Mouse (Mus musculus) kidney, embryonic 15.5 days (tissue): Measurements from ENCODE around the gene Olfml3. TPM values are rescaled to one million over a fixed set of nuclear protein-coding genes. Genes with fewer than 3 reads are reported as not detected.
A peak's percentile ranks its signal among the peaks of the same experiment; 100 is the strongest.

Experiments
- ATAC-seq: fragments of 200-750 bp; cut with Nextera tagmentation; replicated peaks from 2 replicates; pipeline ENCODE4 v1.8.0; 2017; ENCODE audit warnings: moderate TSS enrichment; ENCODE audit not compliant: low FRiP score
- H3K27ac ChIP-seq: fragments of 300-500 bp; sonication (generic); 2 replicates; pipeline ENCODE4 v1.5.1; 2015; ENCODE audit warnings: mild to moderate bottlenecking, inconsistent platforms
- H3K27me3 ChIP-seq: fragments of 300-500 bp; sonication (generic); 2 replicates; pipeline ENCODE4 v1.6.1; 2015; ENCODE audit warnings: inconsistent platforms
- H3K36me3 ChIP-seq: fragments of 300-500 bp; sonication (generic); 2 replicates; pipeline ENCODE4 v1.6.1; 2015; ENCODE audit warnings: inconsistent platforms
- H3K4me1 ChIP-seq: fragments of 300-500 bp; sonication (generic); 2 replicates; pipeline ENCODE4 v1.6.1; 2015; ENCODE audit warnings: inconsistent platforms
- H3K4me2 ChIP-seq: fragments of 300-500 bp; sonication (generic); 2 replicates; pipeline ENCODE4 v1.6.1; 2015; ENCODE audit warnings: moderate library complexity, mild to moderate bottlenecking, inconsistent platforms
- H3K4me3 ChIP-seq: fragments of 300-500 bp; sonication (generic); replicated peaks from 2 replicates; pipeline ENCODE4 v1.5.1; 2015; ENCODE audit warnings: mild to moderate bottlenecking, inconsistent platforms
- H3K9ac ChIP-seq: fragments of 300-500 bp; sonication (generic); 2 replicates; pipeline ENCODE4 v1.6.1; 2015; ENCODE audit warnings: mild to moderate bottlenecking, inconsistent platforms
- H3K9me3 ChIP-seq: fragments of 300-500 bp; sonication (generic); replicated peaks from 2 replicates; pipeline ENCODE4 v1.6.1; 2016; ENCODE audit warnings: inconsistent platforms
- WGBS: fragments of 180-500 bp; shearing (Covaris S2); methylation state at CpG from one replicate; pipeline ENCODE4 v1.1.7; 2015; ENCODE audit warnings: mixed read lengths; 5-methylcytosine and 5-hydroxymethylcytosine counted together
- polyA plus RNA-seq: library from polyadenylated mRNA; unstranded; fragments of >200 nt; fragmentation: Nextera tagmentation; extraction: Ambion mirVana; gene quantifications from 2 replicates; pipeline ENCODE4 v1.2.1, GENCODE M21; 2015

Olfml3 gene
- 53.2 and 59.6 TPM in 2 replicates for polyA plus RNA-seq

GRCm38 (mm10) chr3:103737778-103738571 is at the start of gene Olfml3:
Olfml3 (minus strand) TSS chr3:103738001.
- Histone ChIP-seq H3K4me2 (peak within 1 kb of the TSS; percentile 59), H3K27me3 (no peaks in the 10 kb centered on the region), H3K4me1 (peaks cover 56% of the 10 kb centered on the region), H3K4me3 (peak within 1 kb of the TSS; percentile 42), H3K9ac (peak within 1 kb of the TSS; percentile 40), H3K36me3 (peaks cover 11% of the 10 kb centered on the region), H3K27ac (peak within 1 kb of the TSS; percentile 93), H3K9me3 (no peaks in the 10 kb centered on the region)
- whole genome bisulfite sequencing = under 1% methylated on average over 18 of the region's 18 CpGs
- peak; percentile 82 for ATAC-seq

- Histone ChIP-seq H3K4me2 (no peak overlapping the region), H3K4me1 (peaks cover 38% of the 10 kb centered on the region), H3K36me3 (no peaks in the 10 kb centered on the region), H3K9ac (no peak overlapping the region), H3K27me3 (no peaks in the 10 kb centered on the region), H3K27ac (0 out of 2 replicates have a peak overlapping the region, but pooled peaks have one; percentile 20), H3K9me3 (no peaks in the 10 kb centered on the region), H3K4me3 (no peak overlapping the region)
- ATAC-seq = no peak
- WGBS = 59% methylated on average over 7 of the region's 7 CpGs
These were observed 49.4 kb upstream of the Olfml3 start for GRCm38 (mm10) chr3:103787225-103787624.

GRCm38 (mm10) chr3:103782844-103783609 is 45.2 kb upstream of the Olfml3 start:
- Histone ChIP-seq H3K27ac (no peak overlapping the region), H3K27me3 (no peaks in the 10 kb centered on the region), H3K4me1 (peaks cover 15% of the 10 kb centered on the region), H3K4me2 (no peak overlapping the region), H3K9me3 (no peaks in the 10 kb centered on the region), H3K4me3 (no peak overlapping the region), H3K36me3 (peaks cover 2% of the 10 kb centered on the region; the same call in 1 of the 2 replicates), H3K9ac (no peak overlapping the region)
- WGBS = 83% methylated on average over 4 of the region's 4 CpGs
- ATAC-seq = no peak

GRCm38 (mm10) chr3:103780777-103781176 is 43.0 kb upstream of the Olfml3 start:
- Histone ChIP-seq H3K27ac (no peak overlapping the region), H3K36me3 (peaks cover 20% of the 10 kb centered on the region), H3K9ac (no peak overlapping the region), H3K4me2 (no peak overlapping the region), H3K27me3 (no peaks in the 10 kb centered on the region), H3K4me3 (no peak overlapping the region), H3K4me1 (peaks cover 10% of the 10 kb centered on the region; the same call in 1 of the 2 replicates), H3K9me3 (no peaks in the 10 kb centered on the region)
- WGBS = 84% methylated on average over 5 of the region's 5 CpGs
- no peak for ATAC-seq

- ATAC-seq = no peak
- Histone ChIP-seq H3K27me3 (no peaks in the 10 kb centered on the region), H3K4me1 (peaks cover 7% of the 10 kb centered on the region; the same call in 1 of the 2 replicates), H3K9ac (no peak overlapping the region), H3K27ac (no peak overlapping the region), H3K36me3 (peaks cover 24% of the 10 kb centered on the region), H3K4me3 (no peak overlapping the region), H3K4me2 (no peak overlapping the region), H3K9me3 (no peaks in the 10 kb centered on the region)
- 82% methylated on average over 3 of the region's 3 CpGs for WGBS
These were observed 42.5 kb upstream of the Olfml3 start for GRCm38 (mm10) chr3:103780271-103780670.

- Histone ChIP-seq H3K4me1 (peaks cover 5% of the 10 kb centered on the region; the same call in 1 of the 2 replicates), H3K9me3 (no peaks in the 10 kb centered on the region), H3K27ac (no peak overlapping the region), H3K36me3 (peaks cover 28% of the 10 kb centered on the region), H3K9ac (no peak overlapping the region), H3K4me3 (no peak overlapping the region), H3K27me3 (no peaks in the 10 kb centered on the region), H3K4me2 (no peak overlapping the region)
- 87% methylated on average over 7 of the region's 7 CpGs for WGBS
- no peak for ATAC-seq
These were observed 41.4 kb upstream of the Olfml3 start for GRCm38 (mm10) chr3:103779183-103779582.

- Histone ChIP-seq H3K4me3 (no peak overlapping the region), H3K27me3 (no peaks in the 10 kb centered on the region), H3K9me3 (no peaks in the 10 kb centered on the region), H3K9ac (no peak overlapping the region), H3K27ac (no peak overlapping the region), H3K4me1 (peaks cover 2% of the 10 kb centered on the region; the same call in 1 of the 2 replicates), H3K36me3 (peaks cover 28% of the 10 kb centered on the region), H3K4me2 (no peak overlapping the region)
- ATAC-seq = no peak
- 83% methylated on average over 6 of the region's 6 CpGs for WGBS
These were observed 40.9 kb upstream of the Olfml3 start for GRCm38 (mm10) chr3:103778660-103779059.

GRCm38 (mm10) chr3:103777940-103778339 is 40.1 kb upstream of the Olfml3 start:
- no peak for ATAC-seq
- Histone ChIP-seq H3K9ac (no peak overlapping the region), H3K36me3 (peaks cover 28% of the 10 kb centered on the region), H3K9me3 (no peaks in the 10 kb centered on the region), H3K27me3 (no peaks in the 10 kb centered on the region), H3K27ac (no peak overlapping the region), H3K4me3 (no peak overlapping the region), H3K4me2 (no peak overlapping the region), H3K4me1 (peaks cover 9% of the 10 kb centered on the region)
- WGBS = 89% methylated on average over 11 of the region's 11 CpGs

GRCm38 (mm10) chr3:103774009-103774408 is 36.2 kb upstream of the Olfml3 start:
- H3K27ac ChIP-seq = peak overlapping the region; percentile 56; the same call in 1 of the 2 replicates
- ATAC-seq = 0 out of 2 replicates have a peak, but pooled peaks have one; percentile 25
- H3K9me3 ChIP-seq = no peaks in the 10 kb centered on the region

GRCm38 (mm10) chr3:103773508-103773907 is 35.7 kb upstream of the Olfml3 start:
- Histone ChIP-seq H3K4me3 (no peak overlapping the region), H3K4me2 (no peak overlapping the region), H3K4me1 (peaks cover 29% of the 10 kb centered on the region), H3K36me3 (peaks cover 48% of the 10 kb centered on the region), H3K27ac (peak overlapping the region; percentile 56; the same call in 1 of the 2 replicates), H3K9me3 (no peaks in the 10 kb centered on the region), H3K27me3 (no peaks in the 10 kb centered on the region), H3K9ac (no peak overlapping the region)
- WGBS = 81% methylated on average over 3 of the region's 3 CpGs
- no peak for ATAC-seq

More at GRCm38 (mm10) chr3:103774009-103774408, 36.2 kb upstream of the Olfml3 start:
- H3K36me3 ChIP-seq = peaks cover 44% of the 10 kb centered on the region
- H3K4me3 ChIP-seq = no peak overlapping the region
- no peak overlapping the region for H3K9ac ChIP-seq
- no peak overlapping the region for H3K4me2 ChIP-seq
- 87% methylated on average over 15 of the region's 15 CpGs for WGBS
- H3K27me3 ChIP-seq = no peaks in the 10 kb centered on the region
- H3K4me1 ChIP-seq = peaks cover 29% of the 10 kb centered on the region

GRCm38 (mm10) chr3:103772846-103773245 is 35.0 kb upstream of the Olfml3 start:
- Histone ChIP-seq H3K4me3 (no peak overlapping the region), H3K27me3 (no peaks in the 10 kb centered on the region), H3K9ac (no peak overlapping the region), H3K4me2 (no peak overlapping the region), H3K9me3 (no peaks in the 10 kb centered on the region), H3K36me3 (peaks cover 48% of the 10 kb centered on the region), H3K4me1 (peaks cover 29% of the 10 kb centered on the region), H3K27ac (peak overlapping the region; percentile 56; the same call in 1 of the 2 replicates)
- ATAC-seq = no peak
- 46% methylated on average over 4 of the region's 4 CpGs for WGBS
